Mouse (Mus musculus) intestine, postnatal 0 days (tissue): ENCODE measurements around the gene Wdr66. TPM values are rescaled to one million over a fixed set of nuclear protein-coding genes. Genes with fewer than 3 reads are reported as not detected.

Experiments
- ATAC-seq: fragments of 200-750 bp; cut with Nextera tagmentation; 2 replicates; pipeline ENCODE4 v1.8.0; 2017; ENCODE audit warnings: mild to moderate bottlenecking, moderate TSS enrichment, moderate library complexity
- H3K27ac ChIP-seq: fragments of 300-500 bp; sonication (generic); 2 replicates; pipeline ENCODE4 v1.5.1; 2014; ENCODE audit warnings: mild to moderate bottlenecking, low read depth, low read length, moderate library complexity
- H3K27me3 ChIP-seq: fragments of 300-500 bp; sonication (generic); replicated peaks from 2 replicates; pipeline ENCODE4 v1.6.1; 2014; ENCODE audit warnings: low read length, mixed read lengths; ENCODE audit not compliant: control insufficient read depth, insufficient read depth
- H3K36me3 ChIP-seq: fragments of 300-500 bp; sonication (generic); 2 replicates; pipeline ENCODE4 v1.6.1; 2014; ENCODE audit warnings: mild to moderate bottlenecking, moderate library complexity; ENCODE audit not compliant: control insufficient read depth, insufficient read depth
- H3K4me1 ChIP-seq: fragments of 300-500 bp; sonication (generic); replicated peaks from 2 replicates; pipeline ENCODE4 v1.6.1; 2014; ENCODE audit warnings: antibody characterized with exemption, low read length, mixed read lengths; ENCODE audit not compliant: control insufficient read depth, insufficient read depth
- H3K4me2 ChIP-seq: fragments of 300-500 bp; sonication (generic); replicated peaks from 2 replicates; pipeline ENCODE4 v1.6.1; 2014; ENCODE audit warnings: low read depth, mild to moderate bottlenecking, moderate library complexity
- H3K4me3 ChIP-seq: fragments of 300-500 bp; sonication (generic); 2 replicates; pipeline ENCODE4 v1.5.1; 2014; ENCODE audit warnings: low read depth, low read length
- H3K9ac ChIP-seq: fragments of 300-500 bp; sonication (generic); 2 replicates; pipeline ENCODE4 v1.6.1; 2014; ENCODE audit warnings: mild to moderate bottlenecking, low read depth, low read length
- H3K9me3 ChIP-seq: fragments of 300-500 bp; sonication (generic); 2 replicates; pipeline ENCODE4 v1.6.1; 2016; ENCODE audit warnings: mixed run types; ENCODE audit not compliant: control insufficient read depth
- CTCF ChIP-seq: sonication (generic); IDR thresholded peaks from 2 replicates; pipeline ENCODE4 v1.5.1; 2016; ENCODE audit warnings: low read depth, mild to moderate bottlenecking, control low read depth, antibody characterized with exemption, moderate library complexity
- WGBS: fragments of 180-500 bp; shearing (Covaris S2); extraction: QIAGEN DNeasy Blood & Tissue Kit; methylation state at CpG from one replicate; pipeline ENCODE4 v1.1.7; 2014; 5-methylcytosine and 5-hydroxymethylcytosine counted together
- polyA plus RNA-seq: library from polyadenylated mRNA; unstranded; fragments of >200 nt; fragmentation: Nextera tagmentation; extraction: Ambion mirVana; gene quantifications from 2 replicates; pipeline ENCODE4 v1.2.1, GENCODE M21; 2015

Wdr66 gene
- polyA plus RNA-seq, 1 experiment from 2014 or later, result 0.51 TPM

- no peak for TF ChIP-seq CTCF
- no peaks in the 10 kb centered on the region for H3K4me1 ChIP-seq
- no peak for ATAC-seq
- WGBS, result 92% methylated on average over 11 of the region's 11 CpGs
- H3K9ac ChIP-seq, result no peak overlapping the region
- no peak overlapping the region for H3K27ac ChIP-seq
- H3K36me3 ChIP-seq, result peaks cover 67% of the 10 kb centered on the region
- H3K4me3 ChIP-seq, result no peak overlapping the region
- no peaks in the 10 kb centered on the region for H3K9me3 ChIP-seq
- no peak overlapping the region for H3K4me2 ChIP-seq
- H3K27me3 ChIP-seq, result no peaks in the 10 kb centered on the region
Measured at GRCm38 (mm10) chr5:123239501-123239900, 12.4 kb upstream of the Wdr66 start.

- Histone ChIP-seq H3K27ac (no peak overlapping the region), H3K4me2 (no peak overlapping the region), H3K36me3 (peaks cover 34% of the 10 kb centered on the region), H3K4me1 (no peaks in the 10 kb centered on the region), H3K9me3 (no peaks in the 10 kb centered on the region), H3K9ac (no peak overlapping the region), H3K4me3 (no peak overlapping the region), H3K27me3 (no peaks in the 10 kb centered on the region)
- WGBS, result 26% methylated on average over 4 of the region's 4 CpGs
- peak; percentile 84 for TF ChIP-seq CTCF
- ATAC-seq, result no peak
Measured at GRCm38 (mm10) chr5:123245518-123245917, 6.4 kb upstream of the Wdr66 start.

GRCm38 (mm10) chr5:123251390-123251789, 512 bp upstream of the Wdr66 start:
- no peaks in the 10 kb centered on the region for H3K27me3 ChIP-seq
- no peak overlapping the region for H3K27ac ChIP-seq
- TF ChIP-seq CTCF, result no peak
- no peak for ATAC-seq
- H3K36me3 ChIP-seq, result 0 out of 2 replicates have a peak, but pooled peaks cover 6% of the 10 kb centered on the region
- no peaks in the 10 kb centered on the region for H3K4me1 ChIP-seq
- no peak overlapping the region for H3K9ac ChIP-seq
- no peak overlapping the region for H3K4me2 ChIP-seq
- H3K9me3 ChIP-seq, result no peaks in the 10 kb centered on the region
- WGBS, result 63% methylated on average over 8 of the region's 8 CpGs
- H3K4me3 ChIP-seq, result no peak overlapping the region

- no peak for ATAC-seq
- TF ChIP-seq CTCF, result no peak
- H3K4me1 ChIP-seq, result no peaks in the 10 kb centered on the region
- WGBS, result 38% methylated on average over 23 of the region's 23 CpGs
- peak overlapping the region; percentile 28 for H3K4me2 ChIP-seq
- no peaks in the 10 kb centered on the region for H3K36me3 ChIP-seq
- no peak overlapping the region for H3K4me3 ChIP-seq
- H3K27ac ChIP-seq, result peak overlapping the region; percentile 17; the same call in 1 of the 2 replicates
- H3K27me3 ChIP-seq, result no peaks in the 10 kb centered on the region
- no peak overlapping the region for H3K9ac ChIP-seq
- H3K9me3 ChIP-seq, result no peaks in the 10 kb centered on the region
Measured at GRCm38 (mm10) chr5:123256841-123257755, 5.2 kb downstream of the Wdr66 start.

- Histone ChIP-seq H3K27me3 (no peaks in the 10 kb centered on the region), H3K27ac (no peak overlapping the region), H3K36me3 (no peaks in the 10 kb centered on the region), H3K9me3 (no peaks in the 10 kb centered on the region), H3K4me3 (no peak overlapping the region), H3K9ac (no peak overlapping the region), H3K4me2 (no peak overlapping the region), H3K4me1 (no peaks in the 10 kb centered on the region)
- TF ChIP-seq CTCF, result peak; percentile 74
- WGBS, result 44% methylated on average over 5 of the region's 5 CpGs
- no peak for ATAC-seq
Measured at GRCm38 (mm10) chr5:123258990-123259389, 7.1 kb downstream of the Wdr66 start.

GRCm38 (mm10) chr5:123260698-123261097, 8.8 kb downstream of the Wdr66 start:
- no peak overlapping the region for H3K27ac ChIP-seq
- H3K4me3 ChIP-seq, result no peak overlapping the region
- no peaks in the 10 kb centered on the region for H3K9me3 ChIP-seq
- no peak overlapping the region for H3K4me2 ChIP-seq
- H3K4me1 ChIP-seq, result no peaks in the 10 kb centered on the region
- no peak for ATAC-seq
- no peaks in the 10 kb centered on the region for H3K36me3 ChIP-seq
- H3K27me3 ChIP-seq, result no peaks in the 10 kb centered on the region
- H3K9ac ChIP-seq, result no peak overlapping the region
- TF ChIP-seq CTCF, result no peak
- 83% methylated on average over 8 of the region's 8 CpGs for WGBS
